Mouse (Mus musculus) forebrain, embryonic 16.5 days (tissue): ENCODE measurements around the gene Btbd6. TPM values are rescaled to one million over a fixed set of nuclear protein-coding genes. Genes with fewer than 3 reads are reported as not detected.

Experiments
- ATAC-seq: fragments of 200-750 bp; cut with Nextera tagmentation; 2 replicates; pipeline ENCODE4 v1.8.0; 2017; ENCODE audit warnings: mild to moderate bottlenecking, moderate library complexity
- H3K27ac ChIP-seq: fragments of 300-500 bp; sonication (generic); 2 replicates; pipeline ENCODE4 v1.5.1; 2014; ENCODE audit warnings: low read length, control low read depth
- H3K27me3 ChIP-seq: fragments of 300-500 bp; sonication (generic); replicated peaks from 2 replicates; pipeline ENCODE4 v1.6.1; 2014; ENCODE audit warnings: low read length; ENCODE audit not compliant: control insufficient read depth, insufficient read depth
- H3K36me3 ChIP-seq: fragments of 300-500 bp; sonication (generic); 2 replicates; pipeline ENCODE4 v1.6.1; 2014; ENCODE audit not compliant: control insufficient read depth, insufficient read depth
- H3K4me1 ChIP-seq: fragments of 300-500 bp; sonication (generic); replicated peaks from 2 replicates; pipeline ENCODE4 v1.6.1; 2014; ENCODE audit warnings: low read length; ENCODE audit not compliant: control insufficient read depth, insufficient read depth
- H3K4me2 ChIP-seq: fragments of 300-500 bp; sonication (generic); 2 replicates; pipeline ENCODE4 v1.6.1; 2014; ENCODE audit warnings: mild to moderate bottlenecking, low read length, control low read depth
- H3K4me3 ChIP-seq: fragments of 300-500 bp; sonication (generic); replicated peaks from 2 replicates; pipeline ENCODE4 v1.5.1; 2014; ENCODE audit warnings: mild to moderate bottlenecking, low read length, control low read depth
- H3K9ac ChIP-seq: fragments of 300-500 bp; sonication (generic); replicated peaks from 2 replicates; pipeline ENCODE4 v1.6.1; 2014; ENCODE audit warnings: low read depth, low read length, control low read depth
- H3K9me3 ChIP-seq: fragments of 300-500 bp; sonication (generic); 2 replicates; pipeline ENCODE4 v1.6.1; 2016; ENCODE audit warnings: low read length; ENCODE audit not compliant: control insufficient read depth
- WGBS: fragments of 180-500 bp; shearing (Covaris S2); extraction: QIAGEN DNeasy Blood & Tissue Kit; methylation state at CpG from one replicate; pipeline ENCODE4 v1.1.7; 2014; 5-methylcytosine and 5-hydroxymethylcytosine counted together
- polyA plus RNA-seq: library from polyadenylated mRNA; unstranded; fragments of >200 nt; fragmentation: Nextera tagmentation; extraction: Ambion mirVana; gene quantifications from 2 replicates; pipeline ENCODE4 v1.2.1, GENCODE M21; 2015

Btbd6 gene
- polyA plus RNA-seq, 1 experiment from 2014 or later = 49.7 TPM

GRCm38 (mm10) chr12:112951150-112951842 lies 25.0 kb upstream of the Btbd6 start:
- H3K4me2 ChIP-seq = peak overlapping the region; percentile 93; the same call in 1 of the 2 replicates
- H3K9me3 ChIP-seq = no peaks in the 10 kb centered on the region
- no peak overlapping the region for H3K4me3 ChIP-seq
- WGBS = 24% methylated on average over 7 of the region's 7 CpGs
- H3K27ac ChIP-seq = peak overlapping the region; percentile 87
- no peak for ATAC-seq
- H3K27me3 ChIP-seq = no peaks in the 10 kb centered on the region
- H3K4me1 ChIP-seq = peaks cover 16% of the 10 kb centered on the region
- H3K36me3 ChIP-seq = no peaks in the 10 kb centered on the region
- H3K9ac ChIP-seq = peak overlapping the region; percentile 90; the same call in 1 of the 2 replicates

- ATAC-seq = no peak
- no peak overlapping the region for H3K4me3 ChIP-seq
- no peak overlapping the region for H3K27ac ChIP-seq
- no peaks in the 10 kb centered on the region for H3K9me3 ChIP-seq
- H3K9ac ChIP-seq = no peak overlapping the region
- H3K4me1 ChIP-seq = peaks cover 16% of the 10 kb centered on the region
- 79% methylated on average over 8 of the region's 8 CpGs for WGBS
- no peak overlapping the region for H3K4me2 ChIP-seq
- no peaks in the 10 kb centered on the region for H3K27me3 ChIP-seq
- H3K36me3 ChIP-seq = no peaks in the 10 kb centered on the region
Measured at GRCm38 (mm10) chr12:112952433-112952832, 23.8 kb upstream of the Btbd6 start.

GRCm38 (mm10) chr12:112952926-112953565 lies 23.2 kb upstream of the Btbd6 start:
- no peak overlapping the region for H3K4me2 ChIP-seq
- H3K36me3 ChIP-seq = no peaks in the 10 kb centered on the region
- peaks cover 16% of the 10 kb centered on the region for H3K4me1 ChIP-seq
- no peak for ATAC-seq
- H3K27me3 ChIP-seq = no peaks in the 10 kb centered on the region
- no peak overlapping the region for H3K4me3 ChIP-seq
- H3K9me3 ChIP-seq = no peaks in the 10 kb centered on the region
- H3K9ac ChIP-seq = no peak overlapping the region
- no peak overlapping the region for H3K27ac ChIP-seq
- WGBS = 79% methylated on average over 3 of the region's 3 CpGs

- Histone ChIP-seq H3K27me3 (no peaks in the 10 kb centered on the region), H3K4me1 (peaks cover 4% of the 10 kb centered on the region), H3K27ac (no peak overlapping the region), H3K9ac (no peak overlapping the region), H3K9me3 (no peaks in the 10 kb centered on the region), H3K4me3 (no peak overlapping the region), H3K36me3 (peaks cover 14% of the 10 kb centered on the region), H3K4me2 (no peak overlapping the region)
- WGBS = 33% methylated on average over 4 of the region's 4 CpGs
- ATAC-seq = peak; percentile 18
Measured at GRCm38 (mm10) chr12:112955800-112956199, 20.5 kb upstream of the Btbd6 start.

GRCm38 (mm10) chr12:112958303-112958702 lies 18.0 kb upstream of the Btbd6 start:
- WGBS = 37% methylated on average over 4 of the region's 4 CpGs
- H3K4me2 ChIP-seq = no peak overlapping the region
- no peak overlapping the region for H3K4me3 ChIP-seq
- H3K27ac ChIP-seq = no peak overlapping the region
- H3K9me3 ChIP-seq = no peaks in the 10 kb centered on the region
- H3K9ac ChIP-seq = no peak overlapping the region
- peaks cover 29% of the 10 kb centered on the region for H3K36me3 ChIP-seq
- H3K4me1 ChIP-seq = no peaks in the 10 kb centered on the region
- no peak for ATAC-seq
- no peaks in the 10 kb centered on the region for H3K27me3 ChIP-seq

GRCm38 (mm10) chr12:112959421-112959820 lies 16.9 kb upstream of the Btbd6 start:
- no peak overlapping the region for H3K9ac ChIP-seq
- H3K4me2 ChIP-seq = no peak overlapping the region
- H3K27ac ChIP-seq = no peak overlapping the region
- H3K4me1 ChIP-seq = no peaks in the 10 kb centered on the region
- peaks cover 39% of the 10 kb centered on the region for H3K36me3 ChIP-seq
- H3K4me3 ChIP-seq = no peak overlapping the region
- ATAC-seq = no peak
- WGBS = 84% methylated on average over 8 of the region's 8 CpGs
- H3K27me3 ChIP-seq = no peaks in the 10 kb centered on the region
- H3K9me3 ChIP-seq = no peaks in the 10 kb centered on the region

- no peak overlapping the region for H3K4me3 ChIP-seq
- H3K9me3 ChIP-seq = no peaks in the 10 kb centered on the region
- no peak overlapping the region for H3K4me2 ChIP-seq
- H3K27me3 ChIP-seq = no peaks in the 10 kb centered on the region
- no peak for ATAC-seq
- 65% methylated on average over 7 of the region's 7 CpGs for WGBS
- peaks cover 56% of the 10 kb centered on the region for H3K36me3 ChIP-seq
- H3K4me1 ChIP-seq = no peaks in the 10 kb centered on the region
- H3K27ac ChIP-seq = no peak overlapping the region
- H3K9ac ChIP-seq = no peak overlapping the region
Measured at GRCm38 (mm10) chr12:112961428-112961827, 14.9 kb upstream of the Btbd6 start.

- Histone ChIP-seq H3K4me2 (no peak overlapping the region), H3K36me3 (peaks cover 56% of the 10 kb centered on the region), H3K9me3 (no peaks in the 10 kb centered on the region), H3K4me3 (no peak overlapping the region), H3K27ac (no peak overlapping the region), H3K9ac (no peak overlapping the region), H3K27me3 (no peaks in the 10 kb centered on the region), H3K4me1 (no peaks in the 10 kb centered on the region)
- WGBS = 84% methylated on average over 5 of the region's 5 CpGs
- no peak for ATAC-seq
Measured at GRCm38 (mm10) chr12:112961872-112962271, 14.4 kb upstream of the Btbd6 start.

GRCm38 (mm10) chr12:112965783-112966182 lies 10.5 kb upstream of the Btbd6 start:
- no peak overlapping the region for H3K4me3 ChIP-seq
- H3K27ac ChIP-seq = no peak overlapping the region
- H3K27me3 ChIP-seq = no peaks in the 10 kb centered on the region
- WGBS = 84% methylated on average over 13 of the region's 13 CpGs
- H3K9ac ChIP-seq = no peak overlapping the region
- ATAC-seq = no peak
- H3K36me3 ChIP-seq = peaks cover 54% of the 10 kb centered on the region
- no peak overlapping the region for H3K4me2 ChIP-seq
- H3K4me1 ChIP-seq = no peaks in the 10 kb centered on the region
- H3K9me3 ChIP-seq = no peaks in the 10 kb centered on the region
